Mouse (Mus musculus) ovary, postnatal 36 days (tissue): ENCODE results near the gene Oxct2b.
"Not testable (repeated sequence)": the region's sequence is repeated elsewhere in the genome, so short reads cannot be mapped to it uniquely, and the experiment has no call there.

Experiments used
- DNase-seq: peaks from one replicate; pipeline ENCODE4 v3.0.0; 2022; ENCODE audit warnings: low spot score, mixed read lengths

Gene Oxct2b

DNA sequence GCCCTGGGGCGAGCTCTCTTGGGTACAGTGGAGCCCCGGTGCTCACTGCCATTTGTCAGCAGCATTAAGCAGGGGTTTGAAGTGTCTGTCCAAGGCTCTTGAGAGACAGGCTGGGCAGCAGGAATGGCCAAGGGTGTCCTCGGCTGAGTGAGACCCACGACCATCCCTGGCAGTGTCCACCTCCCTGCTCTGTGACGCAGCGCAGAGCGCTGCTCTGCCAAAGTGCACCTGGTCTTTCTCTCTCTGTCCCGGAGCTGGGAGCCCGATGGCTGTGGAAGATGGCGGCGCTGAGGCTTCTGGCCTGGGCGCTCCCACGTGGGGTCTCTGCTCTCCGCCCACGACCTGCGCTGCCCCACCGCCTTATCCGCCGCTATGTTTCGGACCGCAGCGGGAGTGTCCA, at the start of gene Oxct2b:
Oxct2b (plus strand) TSS at position 256 of the 400 bp plus-strand sequence.
- DNase-seq = no peak

DNA sequence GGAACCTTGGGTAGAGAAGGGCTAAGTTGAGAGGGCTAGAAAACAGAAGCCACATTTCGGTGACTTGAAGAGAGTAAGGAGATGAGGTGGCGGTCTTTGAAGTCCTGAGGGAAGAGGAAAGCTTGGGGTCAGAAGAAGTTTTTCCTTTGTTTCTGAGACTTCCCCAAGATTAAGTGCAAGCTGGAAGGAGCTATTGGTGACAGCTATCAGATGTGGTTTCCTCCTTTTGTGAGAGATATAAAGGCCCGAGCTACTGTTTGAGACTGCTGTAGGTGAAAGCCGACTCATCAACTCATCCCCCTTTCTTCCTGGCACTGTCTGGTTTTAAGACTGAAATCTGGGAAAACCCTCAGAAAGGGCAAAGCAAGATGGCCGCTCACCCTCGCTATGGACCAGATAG, 47.4 kb upstream of the Oxct2b start:
- DNase-seq = no peak

DNA sequence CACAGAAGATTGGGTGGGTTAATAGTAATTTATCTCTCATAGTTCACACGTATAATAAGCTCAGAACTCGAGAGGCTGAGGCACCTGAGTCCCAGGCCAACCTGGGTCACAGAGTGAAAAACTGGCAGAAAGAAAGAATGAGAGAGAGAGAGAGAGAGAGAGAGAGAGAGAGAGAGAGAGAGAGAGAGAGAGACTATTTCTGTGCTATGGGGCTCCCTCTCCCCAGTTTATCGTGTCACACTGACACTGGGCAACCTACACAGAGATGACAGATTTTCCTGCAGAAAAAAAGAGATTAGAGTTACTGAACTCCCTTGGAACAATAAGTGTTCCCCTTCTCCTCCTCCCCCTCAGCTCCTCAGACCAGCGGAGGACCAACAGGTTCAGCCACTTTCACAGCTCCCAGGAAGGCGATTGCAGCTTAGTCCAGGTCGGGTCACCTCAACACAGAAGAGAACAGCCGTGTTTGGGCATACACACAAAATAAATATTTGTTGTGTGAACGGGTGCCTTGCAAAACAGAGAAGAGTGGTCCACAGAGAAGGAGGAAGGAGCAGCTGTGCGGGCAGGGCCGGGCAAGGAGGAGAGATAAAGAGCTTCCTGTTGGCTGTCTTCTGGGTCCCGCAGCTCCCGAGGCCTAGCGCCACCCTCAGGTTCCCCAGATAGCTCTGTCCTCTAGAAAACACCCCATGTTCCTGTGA, 44.6 kb upstream of the Oxct2b start:
- DNase-seq = peak; percentile 67

DNA sequence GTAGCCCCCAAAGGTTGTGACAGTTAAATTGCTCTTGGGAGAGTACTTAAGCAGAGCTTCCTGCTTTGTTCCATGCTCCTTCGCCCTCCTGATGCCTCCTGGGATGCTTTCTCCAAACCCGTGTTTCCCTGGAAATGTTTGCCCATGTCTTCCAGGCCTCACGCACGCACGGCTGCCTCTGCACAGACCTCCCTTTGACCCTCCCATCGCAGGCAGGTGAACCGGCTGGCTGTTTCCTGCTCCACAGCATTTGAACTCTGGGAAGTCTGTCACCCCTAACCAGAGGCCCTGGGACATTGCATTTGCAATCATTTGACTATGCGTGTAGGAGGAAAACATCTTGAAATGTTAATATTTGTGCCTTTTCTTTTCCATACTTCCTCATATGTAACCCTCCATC, 39.1 kb upstream of the Oxct2b start:
- DNase-seq = no peak

DNA sequence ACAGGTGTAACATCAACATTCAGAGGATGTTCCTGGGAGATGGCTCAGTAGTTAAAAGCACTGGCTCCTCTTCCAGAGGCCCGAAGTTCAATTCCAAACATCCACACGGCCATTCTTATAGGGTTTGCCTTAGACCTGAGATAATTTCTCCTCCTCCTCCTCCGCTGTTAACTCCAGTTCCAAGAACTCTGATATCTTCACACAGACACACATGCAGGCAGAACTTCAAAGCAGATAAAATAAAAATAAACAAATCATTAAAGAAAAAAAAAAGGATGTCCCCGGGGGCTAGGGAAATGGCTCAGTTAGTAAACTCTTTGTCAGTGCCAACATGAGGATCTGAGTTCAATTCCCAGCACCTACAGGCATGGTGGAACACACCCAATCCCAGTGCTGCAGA, 37.8 kb upstream of the Oxct2b start:
- no peak for DNase-seq

DNA sequence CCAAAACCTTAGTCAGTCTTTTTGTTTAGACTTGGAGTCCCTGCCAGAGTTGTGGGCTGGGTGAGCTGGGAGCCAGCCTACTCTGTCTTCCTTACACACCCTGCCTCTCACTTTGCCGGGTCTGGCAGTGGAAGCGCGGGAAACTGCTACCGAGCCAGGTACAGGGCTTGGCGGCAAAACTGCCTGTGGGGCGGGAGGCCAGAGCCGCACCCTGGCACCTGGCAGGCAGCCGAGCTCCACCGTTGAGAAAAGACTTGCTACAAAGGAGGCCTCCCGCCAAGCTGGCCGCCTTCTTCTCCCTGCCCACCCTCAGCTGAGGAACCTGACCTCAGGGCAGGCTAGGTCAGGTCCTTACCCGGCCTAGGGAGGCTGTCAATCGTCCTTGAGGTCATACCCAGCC, 35.3 kb upstream of the Oxct2b start:
- DNase-seq = peak; percentile 72

DNA sequence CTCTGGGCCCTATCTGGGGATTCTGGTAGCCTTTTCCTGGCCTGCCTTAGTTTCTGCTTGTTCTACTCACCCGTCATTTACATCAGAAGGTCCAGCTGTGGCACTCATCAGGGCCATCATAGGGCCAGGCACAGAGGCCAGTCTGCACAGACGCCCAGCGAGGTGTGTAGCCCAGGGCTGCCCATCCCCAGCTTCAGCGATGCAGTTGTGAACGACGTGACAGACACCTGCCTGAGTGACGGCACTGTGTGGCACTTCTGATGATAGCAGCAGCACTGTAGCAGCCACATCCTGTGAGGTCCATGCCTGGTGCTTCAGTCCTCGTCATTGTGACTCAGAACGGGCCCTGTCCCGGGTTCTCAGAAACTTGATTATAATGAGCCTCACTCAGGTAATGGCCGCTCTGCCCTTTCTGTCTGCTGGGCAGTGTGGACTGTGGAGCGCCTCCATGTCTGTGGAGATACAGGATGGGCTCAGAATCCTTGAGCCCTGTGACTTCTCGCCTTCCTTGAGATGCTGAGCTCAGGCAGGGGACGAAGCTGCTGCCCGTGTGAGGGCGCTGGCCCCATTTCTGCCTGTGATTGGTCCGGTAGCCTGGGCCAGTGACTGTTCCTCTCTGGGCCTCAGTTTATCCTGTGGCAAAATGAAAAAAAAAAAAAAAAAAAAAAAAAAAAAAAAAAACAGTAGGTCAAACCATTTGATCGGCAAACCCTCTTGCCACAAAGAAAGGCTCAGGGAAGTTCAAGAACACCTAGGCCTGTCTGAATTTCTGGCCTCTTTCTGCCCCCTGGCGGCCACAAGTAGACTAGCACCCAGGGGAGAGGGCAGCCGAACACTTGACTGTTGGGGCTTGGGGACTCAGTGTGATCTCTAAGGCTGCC, 33.5 kb upstream of the Oxct2b start:
- peak; percentile 67 for DNase-seq

DNA sequence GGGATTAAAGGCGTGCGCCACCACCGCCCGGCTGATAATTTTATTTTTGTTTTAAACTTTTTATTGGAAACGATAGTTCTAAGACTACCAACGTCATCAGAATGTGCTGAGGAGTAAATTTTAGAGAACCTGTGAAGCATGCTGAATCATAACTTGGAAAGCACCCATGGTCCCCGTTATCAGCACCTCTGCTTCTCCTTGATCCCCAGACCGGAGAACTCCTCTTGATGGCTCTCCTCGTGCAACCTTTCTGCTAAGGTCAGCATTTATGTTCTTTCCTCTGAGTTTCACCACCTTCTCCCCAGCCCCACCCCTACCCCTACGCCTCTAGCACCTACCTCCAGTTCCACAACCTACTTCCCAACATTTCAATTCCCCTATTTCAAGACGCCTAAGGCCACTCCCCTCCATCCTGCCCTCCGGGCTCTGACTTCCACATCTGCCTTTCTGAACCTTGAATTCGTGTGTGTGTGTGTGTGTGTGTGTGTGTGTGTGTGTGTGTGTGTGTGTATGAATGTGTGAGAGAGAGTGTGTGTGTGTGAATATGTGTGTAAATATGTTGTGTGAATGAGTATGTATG, 32.7 kb upstream of the Oxct2b start:
- no peak for DNase-seq

DNA sequence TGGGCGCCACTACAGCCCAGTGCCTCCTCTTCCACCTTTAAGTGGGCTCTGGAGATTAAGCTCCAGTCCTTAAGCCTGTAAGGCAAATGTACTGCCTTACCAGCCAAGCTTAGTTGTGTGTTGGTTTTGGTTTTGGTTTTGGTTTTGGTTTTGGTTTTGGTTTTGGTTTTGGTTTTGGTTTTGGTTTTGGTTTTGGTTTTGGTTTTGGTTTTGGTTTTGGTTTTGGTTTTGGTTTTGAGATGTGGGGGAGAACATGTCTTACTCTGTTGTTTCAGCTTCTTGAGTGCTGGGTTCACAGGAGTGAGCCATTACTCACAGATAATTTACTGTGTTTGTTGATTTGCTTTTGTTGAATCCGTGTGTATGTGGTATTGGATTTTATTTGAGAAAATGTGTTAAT, 30.8 kb upstream of the Oxct2b start:
- no peak for DNase-seq

DNA sequence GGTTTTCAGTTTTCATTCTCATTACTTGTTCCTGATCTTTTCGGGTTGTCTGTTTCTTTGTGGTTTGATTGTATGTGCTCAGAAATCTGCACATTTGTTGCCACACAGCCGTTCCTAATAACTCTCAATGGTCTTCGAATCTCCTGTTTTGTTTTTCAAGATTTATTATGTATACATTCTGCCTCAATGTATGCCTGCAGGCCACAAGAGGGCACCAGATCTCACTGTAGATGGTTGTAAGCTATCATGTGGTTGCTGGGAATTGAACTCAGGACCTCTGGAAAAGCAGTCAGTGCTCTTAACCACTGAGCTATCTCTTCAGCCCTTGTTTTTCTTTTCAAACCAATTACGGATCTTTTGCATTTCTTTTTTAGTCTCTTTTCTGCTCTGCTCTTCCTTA, 29.7 kb upstream of the Oxct2b start:
- DNase-seq = no peak

DNA sequence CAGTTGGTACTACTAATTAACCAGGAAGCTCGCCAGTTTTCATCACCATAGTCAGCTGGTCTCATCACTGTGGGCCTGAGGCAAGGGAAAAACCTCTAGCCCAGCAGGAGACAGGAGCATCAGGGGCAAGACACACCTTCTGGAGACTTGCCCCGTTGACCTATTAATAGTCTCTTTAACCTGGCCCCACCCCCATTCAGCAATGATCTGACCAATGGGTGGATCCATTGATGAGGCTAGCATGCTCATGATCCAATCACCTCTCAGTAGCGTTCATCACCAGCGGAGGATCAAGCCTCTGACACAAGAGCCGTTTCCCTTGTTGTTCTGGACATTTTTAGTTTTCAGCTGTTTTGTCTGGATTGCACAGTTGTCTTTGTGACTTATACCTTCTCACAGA, 23.4 kb upstream of the Oxct2b start:
- DNase-seq = no peak

DNA sequence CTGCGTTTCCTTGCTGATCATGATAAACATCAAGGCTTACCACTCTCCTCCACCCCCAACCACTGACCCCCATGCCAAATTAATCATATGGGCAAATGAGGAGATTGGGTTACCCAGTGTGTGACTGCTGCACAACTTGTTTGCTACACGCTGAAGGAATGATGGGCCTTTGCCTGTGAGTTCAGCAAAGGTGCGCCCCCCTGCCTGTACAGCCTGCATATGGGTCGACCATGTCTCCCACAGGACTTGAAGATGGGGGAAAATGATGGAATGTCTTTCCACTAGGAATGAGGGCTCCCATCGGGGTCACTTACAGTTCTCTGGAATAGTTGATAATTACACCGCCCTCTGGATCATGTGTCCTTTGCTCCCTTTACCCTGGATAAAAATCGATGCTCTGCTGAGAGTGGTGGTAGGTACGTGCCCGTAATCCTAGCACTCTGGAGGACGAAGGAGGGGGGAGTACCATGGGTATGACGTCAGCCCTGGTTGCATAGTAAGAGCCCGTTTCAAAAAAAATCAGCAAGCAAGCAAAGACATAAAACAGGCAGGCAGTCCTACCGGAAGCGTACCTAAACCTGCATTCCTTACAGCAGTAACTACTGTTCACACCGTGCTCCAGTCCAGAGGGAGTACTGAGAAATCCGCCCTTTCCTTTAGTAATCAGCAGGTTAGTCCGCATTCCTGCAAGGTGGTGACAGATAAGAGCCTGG, 22.8 kb upstream of the Oxct2b start:
- DNase-seq = no peak

DNA sequence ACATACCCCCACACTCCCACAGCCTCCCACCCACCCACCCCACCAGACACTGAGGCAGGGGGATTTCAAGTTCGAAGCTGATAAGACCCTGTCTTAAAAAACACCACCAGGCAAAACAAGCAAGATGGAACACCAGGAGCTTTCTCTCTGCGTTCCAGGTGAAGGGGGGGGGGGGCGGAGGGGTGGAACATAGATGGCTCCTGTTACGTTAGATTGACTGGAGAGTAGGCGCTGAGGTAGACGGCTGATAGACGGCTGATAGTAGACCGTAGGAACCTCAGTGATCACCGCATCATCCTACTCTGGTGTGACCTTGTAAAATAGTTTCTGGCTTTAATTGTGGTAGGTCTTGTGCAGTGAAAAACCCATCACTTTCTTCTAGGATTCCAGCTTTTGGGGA, 22.2 kb upstream of the Oxct2b start:
- DNase-seq = no peak

DNA sequence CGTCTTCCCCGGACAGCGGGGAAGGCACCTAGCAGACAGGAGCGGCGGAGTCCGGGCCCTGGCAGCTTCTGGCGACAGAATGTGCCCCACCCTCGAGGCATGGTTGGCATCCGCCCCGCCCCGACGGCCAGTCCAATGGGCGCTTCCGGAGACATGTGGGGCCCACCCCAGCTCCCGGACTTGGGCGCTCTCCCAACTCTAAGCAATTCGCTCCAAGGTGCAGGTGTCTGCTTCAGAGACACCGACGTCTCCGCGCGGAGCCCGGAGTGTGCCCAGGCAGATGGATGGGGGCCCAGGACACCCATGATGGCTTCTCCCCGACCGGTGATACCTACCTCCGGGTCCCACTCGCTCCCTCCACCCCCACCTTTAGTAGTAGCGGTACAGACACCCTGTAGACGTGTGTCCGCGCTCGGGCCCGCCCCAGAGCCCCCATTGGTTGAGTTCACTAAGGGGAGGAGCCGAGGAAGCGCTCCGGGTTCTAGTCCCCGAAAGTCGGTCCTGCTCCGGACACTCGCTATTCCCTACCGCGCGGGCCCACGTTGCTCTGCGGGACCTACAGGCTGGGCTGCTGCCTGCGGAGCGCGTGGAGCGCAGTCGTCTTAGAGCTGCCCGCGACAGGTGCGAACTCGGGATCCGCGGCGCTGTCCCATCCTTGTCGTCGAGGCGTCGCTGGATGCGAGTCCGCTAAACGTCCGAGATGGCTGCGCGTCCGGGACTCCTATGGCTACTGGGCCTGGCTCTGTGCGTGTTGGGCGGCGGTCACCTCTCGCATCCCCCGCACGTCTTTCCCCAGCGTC, 11.2 kb upstream of the Oxct2b start, which contains the start of gene Bmp8b:
Bmp8b (plus strand) TSS at position 515 of the 800 bp plus-strand sequence.
- DNase-seq = peak; percentile 25

DNA sequence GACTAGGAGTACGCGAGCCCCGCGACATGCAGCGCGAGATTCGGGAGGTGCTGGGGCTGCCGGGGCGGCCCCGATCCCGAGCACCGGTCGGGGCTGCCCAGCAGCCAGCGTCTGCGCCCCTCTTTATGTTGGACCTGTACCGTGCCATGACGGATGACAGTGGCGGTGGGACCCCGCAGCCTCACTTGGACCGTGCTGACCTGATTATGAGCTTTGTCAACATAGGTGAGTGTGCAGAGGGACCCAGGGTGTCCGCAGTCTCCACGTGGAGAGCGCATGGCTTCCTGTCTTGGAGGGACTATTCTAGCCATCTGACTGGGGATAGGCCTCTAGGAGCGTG, 10.6 kb upstream of the Oxct2b start:
- DNase-seq = no peak

DNA sequence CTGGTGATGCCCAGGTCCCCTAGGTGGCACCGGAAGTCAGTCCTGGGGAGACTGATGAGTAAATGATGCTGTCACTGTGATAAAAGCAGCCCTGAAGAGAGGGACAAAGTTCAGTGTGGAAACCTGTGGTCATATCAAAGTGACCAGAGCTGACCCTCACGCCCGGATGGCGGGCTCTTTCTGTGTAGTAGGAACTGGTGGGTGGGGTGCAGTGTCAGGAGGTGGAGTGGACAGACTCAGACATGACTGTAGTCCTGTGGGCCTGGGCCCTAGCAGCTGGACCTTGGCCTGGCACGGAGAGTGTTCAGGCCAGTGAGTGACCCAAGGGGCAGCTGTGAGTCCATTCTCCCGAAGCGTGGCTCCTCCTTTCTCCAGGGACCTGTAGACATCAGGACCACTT, 10.1 kb upstream of the Oxct2b start:
- not testable (repeated sequence) for DNase-seq

DNA sequence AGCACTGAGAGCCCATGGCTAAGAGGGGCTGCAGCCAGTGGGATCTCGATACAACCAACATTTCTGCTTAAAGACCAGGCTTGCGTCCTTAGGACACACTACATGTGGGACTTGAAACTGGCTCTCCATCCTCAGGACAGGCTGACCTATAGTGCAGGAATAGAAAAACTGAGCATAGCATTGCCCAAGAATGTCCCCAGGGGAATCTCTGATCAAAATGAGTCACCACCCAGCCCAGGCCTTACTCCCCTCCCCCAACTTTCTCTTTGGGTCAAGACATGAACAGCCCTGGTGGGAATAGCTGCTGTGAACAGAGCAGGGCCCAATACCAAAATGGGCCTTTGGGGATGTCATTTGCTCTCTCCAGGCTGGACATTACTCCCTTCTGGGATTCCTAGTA, 9.2 kb upstream of the Oxct2b start:
- no peak for DNase-seq

DNA sequence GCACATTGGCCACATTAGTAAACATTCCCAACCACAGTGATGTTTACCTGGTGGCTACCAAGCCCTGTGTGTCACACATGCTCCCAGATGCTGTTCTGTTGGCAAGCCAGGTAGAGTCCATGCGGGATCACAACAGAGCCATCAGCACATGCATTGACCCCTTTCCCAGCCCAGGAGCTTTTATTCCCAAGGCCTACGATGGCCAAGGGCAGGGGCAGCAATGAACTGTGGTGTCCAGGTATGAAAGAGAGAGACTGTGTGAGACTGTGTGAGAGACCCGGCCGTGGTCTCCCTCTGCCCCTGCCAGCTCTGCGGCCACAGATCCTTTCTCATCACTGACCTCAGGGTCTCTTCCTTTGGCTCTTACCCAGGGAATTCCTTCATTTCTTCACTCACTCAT, 8.0 kb upstream of the Oxct2b start:
- DNase-seq = no peak

DNA sequence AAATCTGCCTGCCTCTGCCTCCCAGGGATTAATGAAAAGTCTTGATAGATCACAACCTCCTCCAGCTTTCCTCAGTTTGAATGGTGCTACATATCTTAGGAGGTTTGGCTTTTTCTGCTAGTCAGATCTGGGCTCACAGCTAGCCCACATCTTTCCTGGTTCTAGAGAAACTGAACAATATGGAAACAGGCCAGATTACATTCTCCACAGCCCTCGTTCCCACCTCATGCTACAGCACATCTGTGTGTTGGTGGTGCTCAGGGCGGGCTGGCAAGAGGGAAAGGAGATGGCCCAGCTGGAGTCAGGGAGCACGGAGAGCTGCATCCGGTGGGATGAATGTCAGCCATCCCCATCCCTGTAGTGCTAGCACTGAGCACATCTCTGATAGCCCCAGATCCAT, 5.3 kb upstream of the Oxct2b start:
- no peak for DNase-seq

DNA sequence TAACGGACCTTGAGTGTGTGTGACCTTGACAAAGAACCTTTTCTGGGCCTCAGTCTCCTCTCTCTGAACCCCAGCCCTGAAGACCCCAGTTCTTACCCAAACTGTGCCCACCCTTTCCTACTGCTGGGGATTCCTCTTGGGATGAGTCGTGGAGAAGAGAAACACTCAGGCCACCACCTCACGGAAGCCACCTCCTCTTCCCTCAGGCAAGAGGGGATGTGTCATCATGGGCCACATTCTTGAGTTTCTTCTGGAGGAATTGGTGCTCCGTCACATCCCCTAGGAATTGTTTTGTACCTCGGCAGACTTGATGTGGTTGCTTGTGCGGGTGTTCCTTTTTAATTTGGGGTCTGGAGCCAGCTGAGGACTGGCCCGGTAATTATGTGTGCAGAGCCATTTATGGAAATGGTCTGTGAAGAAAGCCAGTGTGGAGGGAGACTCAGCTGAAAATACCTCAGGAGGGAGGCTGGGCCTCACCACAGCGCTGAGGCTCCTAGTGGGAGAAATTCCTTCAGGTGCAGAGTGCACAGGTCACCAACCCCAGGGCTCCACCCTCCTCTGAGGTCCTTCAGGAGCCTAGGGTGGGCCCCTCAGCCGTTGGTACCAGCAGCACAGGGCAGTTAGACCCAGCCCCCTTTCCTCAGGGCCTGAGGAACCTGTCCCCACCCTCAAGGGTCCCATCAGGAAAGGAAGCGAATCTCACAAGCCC, 4.6 kb upstream of the Oxct2b start:
- DNase-seq = not testable (repeated sequence)

DNA sequence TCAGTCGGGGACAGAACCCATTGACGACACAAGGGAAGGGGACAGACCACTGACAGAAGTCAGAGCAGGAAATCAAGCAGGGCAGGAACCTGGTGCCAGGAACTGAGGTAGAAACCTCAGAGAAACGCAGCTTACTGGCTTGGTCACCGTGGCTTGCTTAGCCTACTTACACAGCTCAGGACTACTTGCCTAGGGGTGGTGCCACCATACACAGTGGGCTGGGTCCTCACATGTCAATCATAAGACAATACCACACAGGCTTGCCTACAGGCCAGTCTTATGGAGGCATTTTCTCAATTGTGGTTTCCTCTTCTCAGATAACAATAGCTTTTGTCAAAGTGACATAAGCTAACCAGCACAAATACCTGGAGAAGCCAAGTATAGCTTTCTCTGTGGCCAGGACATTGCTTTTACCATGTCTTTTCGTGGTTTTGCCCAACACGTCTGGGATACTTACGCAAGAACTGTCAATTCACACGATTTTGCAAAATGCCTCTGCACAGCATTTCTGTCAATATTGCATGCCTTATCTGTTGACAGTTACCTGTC, 3.8 kb upstream of the Oxct2b start:
- DNase-seq = no peak
